Mouse (Mus musculus) hindbrain, embryonic 15.5 days (tissue): ENCODE results near the gene Gmip. TPM values are rescaled to one million over a fixed set of nuclear protein-coding genes. Genes with fewer than 3 reads are reported as not detected.

Experiments
- ATAC-seq: fragments of 200-750 bp; cut with Nextera tagmentation; 2 replicates; pipeline ENCODE4 v1.8.0; 2017; ENCODE audit warnings: low read depth, moderate number of reproducible peaks, moderate TSS enrichment; ENCODE audit not compliant: low FRiP score
- H3K27ac ChIP-seq: fragments of 300-500 bp; sonication (generic); replicated peaks from 2 replicates; pipeline ENCODE4 v1.5.1; 2015; ENCODE audit warnings: mild to moderate bottlenecking, inconsistent platforms
- H3K27me3 ChIP-seq: fragments of 300-500 bp; sonication (generic); 2 replicates; pipeline ENCODE4 v1.6.1; 2015; ENCODE audit warnings: control low read depth, inconsistent platforms
- H3K36me3 ChIP-seq: fragments of 300-500 bp; sonication (generic); 2 replicates; pipeline ENCODE4 v1.6.1; 2015; ENCODE audit warnings: control low read depth, inconsistent platforms
- H3K4me1 ChIP-seq: fragments of 300-500 bp; sonication (generic); replicated peaks from 2 replicates; pipeline ENCODE4 v1.6.1; 2015; ENCODE audit warnings: control low read depth, inconsistent platforms
- H3K4me2 ChIP-seq: fragments of 300-500 bp; sonication (generic); 2 replicates; pipeline ENCODE4 v1.6.1; 2015; ENCODE audit warnings: moderate library complexity, mild to moderate bottlenecking, inconsistent platforms
- H3K4me3 ChIP-seq: fragments of 300-500 bp; sonication (generic); 2 replicates; pipeline ENCODE4 v1.5.1; 2015; ENCODE audit warnings: mild to moderate bottlenecking, inconsistent platforms
- H3K9ac ChIP-seq: fragments of 300-500 bp; sonication (generic); 2 replicates; pipeline ENCODE4 v1.6.1; 2015; ENCODE audit warnings: inconsistent platforms
- H3K9me3 ChIP-seq: fragments of 300-500 bp; sonication (generic); 2 replicates; pipeline ENCODE4 v1.6.1; 2016; ENCODE audit warnings: control low read depth, inconsistent platforms
- WGBS: fragments of 180-500 bp; shearing (Covaris S2); methylation state at CpG from one replicate; pipeline ENCODE4 v1.1.7; 2015; 5-methylcytosine and 5-hydroxymethylcytosine counted together
- polyA plus RNA-seq: library from polyadenylated mRNA; unstranded; fragments of >200 nt; fragmentation: Nextera tagmentation; extraction: Ambion mirVana; gene quantifications from 2 replicates; pipeline ENCODE4 v1.2.1, GENCODE M21; 2015

The Gmip gene
- polyA plus RNA-seq, 1 experiment from 2014 or later = 38.7 TPM

GRCm38 (mm10) chr8:69805086-69805485, 3.4 kb upstream of the Gmip start:
- H3K9ac ChIP-seq = no peak overlapping the region
- H3K4me2 ChIP-seq = no peak overlapping the region
- H3K4me1 ChIP-seq = peaks cover 14% of the 10 kb centered on the region
- peaks cover 76% of the 10 kb centered on the region for H3K36me3 ChIP-seq
- ATAC-seq = no peak
- no peaks in the 10 kb centered on the region for H3K9me3 ChIP-seq
- 93% methylated on average over 10 of the region's 10 CpGs for WGBS
- no peak overlapping the region for H3K27ac ChIP-seq
- no peaks in the 10 kb centered on the region for H3K27me3 ChIP-seq
- no peak overlapping the region for H3K4me3 ChIP-seq

- Histone ChIP-seq H3K27ac (no peak overlapping the region), H3K36me3 (peaks cover 72% of the 10 kb centered on the region), H3K9me3 (no peaks in the 10 kb centered on the region), H3K27me3 (no peaks in the 10 kb centered on the region), H3K4me1 (peaks cover 16% of the 10 kb centered on the region), H3K9ac (no peak overlapping the region), H3K4me2 (no peak overlapping the region), H3K4me3 (no peak overlapping the region)
- ATAC-seq = no peak
- WGBS = 95% methylated on average over 9 of the region's 9 CpGs
Measured at GRCm38 (mm10) chr8:69805491-69805890, 3.0 kb upstream of the Gmip start.

GRCm38 (mm10) chr8:69807236-69807635, 1.2 kb upstream of the Gmip start:
- Histone ChIP-seq H3K27me3 (no peaks in the 10 kb centered on the region), H3K9ac (no peak overlapping the region), H3K27ac (no peak overlapping the region), H3K36me3 (peaks cover 71% of the 10 kb centered on the region), H3K9me3 (no peaks in the 10 kb centered on the region), H3K4me1 (peaks cover 16% of the 10 kb centered on the region), H3K4me3 (no peak overlapping the region), H3K4me2 (no peak overlapping the region)
- WGBS = 98% methylated on average over 5 of the region's 5 CpGs
- no peak for ATAC-seq

- Histone ChIP-seq H3K4me2 (peak overlapping the region; percentile 74), H3K4me1 (peaks cover 16% of the 10 kb centered on the region), H3K9ac (peak overlapping the region; percentile 74), H3K36me3 (peaks cover 63% of the 10 kb centered on the region), H3K9me3 (no peaks in the 10 kb centered on the region), H3K27ac (peak overlapping the region; percentile 70), H3K27me3 (no peaks in the 10 kb centered on the region), H3K4me3 (peak overlapping the region; percentile 55)
- ATAC-seq = peak; percentile 71
- 2% methylated on average over 23 of the region's 23 CpGs for WGBS
Measured at GRCm38 (mm10) chr8:69808864-69809403, 455 bp downstream of the Gmip start.

GRCm38 (mm10) chr8:69809820-69810219, 1.3 kb downstream of the Gmip start:
- H3K27ac ChIP-seq = 0 out of 2 replicates have a peak overlapping the region, but pooled peaks have one; percentile 30
- peak overlapping the region; percentile 74 for H3K4me2 ChIP-seq
- peaks cover 65% of the 10 kb centered on the region for H3K36me3 ChIP-seq
- ATAC-seq = no peak
- no peaks in the 10 kb centered on the region for H3K9me3 ChIP-seq
- H3K9ac ChIP-seq = no peak overlapping the region; the same call in 1 of the 2 replicates
- 59% methylated on average over 3 of the region's 3 CpGs for WGBS
- no peaks in the 10 kb centered on the region for H3K27me3 ChIP-seq
- H3K4me3 ChIP-seq = peak overlapping the region; percentile 55
- peaks cover 16% of the 10 kb centered on the region for H3K4me1 ChIP-seq

GRCm38 (mm10) chr8:69814881-69815280, 6.4 kb downstream of the Gmip start:
- Histone ChIP-seq H3K4me2 (no peak overlapping the region), H3K4me1 (peaks cover 4% of the 10 kb centered on the region), H3K9ac (no peak overlapping the region), H3K27ac (no peak overlapping the region), H3K4me3 (no peak overlapping the region), H3K9me3 (no peaks in the 10 kb centered on the region), H3K36me3 (peaks cover 66% of the 10 kb centered on the region), H3K27me3 (no peaks in the 10 kb centered on the region)
- ATAC-seq = no peak
- 90% methylated on average over 2 of the region's 2 CpGs for WGBS

- no peak overlapping the region for H3K4me2 ChIP-seq
- no peak overlapping the region for H3K9ac ChIP-seq
- no peak for ATAC-seq
- H3K36me3 ChIP-seq = peaks cover 66% of the 10 kb centered on the region
- WGBS = 95% methylated on average over 4 of the region's 4 CpGs
- no peaks in the 10 kb centered on the region for H3K9me3 ChIP-seq
- H3K27me3 ChIP-seq = no peaks in the 10 kb centered on the region
- H3K27ac ChIP-seq = no peak overlapping the region
- no peak overlapping the region for H3K4me3 ChIP-seq
- no peaks in the 10 kb centered on the region for H3K4me1 ChIP-seq
Measured at GRCm38 (mm10) chr8:69815396-69815795, 6.9 kb downstream of the Gmip start.

- Histone ChIP-seq H3K9me3 (no peaks in the 10 kb centered on the region), H3K27me3 (no peaks in the 10 kb centered on the region), H3K4me1 (peaks cover 28% of the 10 kb centered on the region), H3K36me3 (peaks cover 31% of the 10 kb centered on the region), H3K9ac (no peak overlapping the region), H3K4me3 (no peak overlapping the region), H3K27ac (no peak overlapping the region), H3K4me2 (no peak overlapping the region)
- WGBS = 76% methylated on average over 9 of the region's 9 CpGs
- no peak for ATAC-seq
Measured at GRCm38 (mm10) chr8:69820466-69820865, 12.0 kb downstream of the Gmip start.

GRCm38 (mm10) chr8:69821971-69822385, 13.5 kb downstream of the Gmip start:
- Histone ChIP-seq H3K4me2 (peak overlapping the region; percentile 64), H3K36me3 (peaks cover 25% of the 10 kb centered on the region), H3K27ac (peak overlapping the region; percentile 82), H3K4me3 (peak overlapping the region; percentile 48), H3K9ac (peak overlapping the region; percentile 54), H3K9me3 (no peaks in the 10 kb centered on the region), H3K27me3 (no peaks in the 10 kb centered on the region), H3K4me1 (peaks cover 33% of the 10 kb centered on the region)
- WGBS = under 1% methylated on average over 15 of the region's 22 CpGs
- peak; percentile 71 for ATAC-seq

GRCm38 (mm10) chr8:69822386-69823191, 14.1 kb downstream of the Gmip start, which contains the start of gene Lpar2:
Gene Lpar2 (plus strand): TSS chr8:69822429.
- peak; percentile 82 for ATAC-seq
- Histone ChIP-seq H3K27ac (peak within 1 kb of the TSS; percentile 82), H3K4me1 (peaks cover 33% of the 10 kb centered on the region), H3K4me2 (peak within 1 kb of the TSS; percentile 64), H3K27me3 (no peaks in the 10 kb centered on the region), H3K36me3 (peaks cover 22% of the 10 kb centered on the region), H3K9me3 (no peaks in the 10 kb centered on the region), H3K4me3 (peak within 1 kb of the TSS; percentile 48), H3K9ac (peak within 1 kb of the TSS; percentile 54)
- under 1% methylated on average over 29 of the region's 35 CpGs for WGBS

GRCm38 (mm10) chr8:69826371-69826770, 17.9 kb downstream of the Gmip start:
- Histone ChIP-seq H3K9me3 (no peaks in the 10 kb centered on the region), H3K4me2 (no peak overlapping the region), H3K36me3 (peaks cover 20% of the 10 kb centered on the region; the same call in 1 of the 2 replicates), H3K27ac (no peak overlapping the region), H3K9ac (no peak overlapping the region), H3K27me3 (no peaks in the 10 kb centered on the region), H3K4me1 (peaks cover 33% of the 10 kb centered on the region), H3K4me3 (no peak overlapping the region)
- 95% methylated on average over 12 of the region's 12 CpGs for WGBS
- ATAC-seq = no peak

GRCm38 (mm10) chr8:69832298-69832853, 23.9 kb downstream of the Gmip start, which contains the start of gene Pbx4:
Gene Pbx4 (plus strand): TSS chr8:69832491.
- Histone ChIP-seq H3K9ac (peak within 1 kb of the TSS; percentile 87), H3K4me2 (peak within 1 kb of the TSS; percentile 92), H3K36me3 (peaks cover 13% of the 10 kb centered on the region; the same call in 1 of the 2 replicates), H3K4me3 (peak within 1 kb of the TSS; percentile 90), H3K27me3 (no peaks in the 10 kb centered on the region), H3K27ac (peak within 1 kb of the TSS; percentile 92), H3K4me1 (peaks cover 26% of the 10 kb centered on the region), H3K9me3 (no peaks in the 10 kb centered on the region)
- under 1% methylated on average over 38 of the region's 38 CpGs for WGBS
- peak; percentile 99 for ATAC-seq
